Comparison of ENCODE assay signal across 27 mouse cellular contexts in genomic region chr6:16362057-16362456, GRCm38 (mm10).
"Had no signal": no experiment of that assay in that cellular context is flagged by ENCODE, and none has a peak within 500 bp of the region (broad histone marks: within the 10 kb centered on the region; RNA-seq: fewer than 3 reads in every experiment).

No protein-coding gene starts in this region.

- H3K4me1 ChIP-seq: heart, embryonic 12.5 days; hindbrain, embryonic 12.5 days; kidney, embryonic 15.5 days; limb, embryonic 13.5 days; limb, embryonic 15.5 days; liver, embryonic 12.5 days had no signal

- ATAC-seq: hindbrain, embryonic 16.5 days; inflammation-experienced regulatory T-cells, adult 6 months; intestine, embryonic 16.5 days; liver, embryonic 12.5 days had no signal

- H3K9ac ChIP-seq: heart, embryonic 12.5 days; hindbrain, embryonic 12.5 days; hindbrain, embryonic 14.5 days; kidney, embryonic 15.5 days; limb, embryonic 13.5 days; limb, embryonic 15.5 days; liver, embryonic 12.5 days; liver, embryonic 14.5 days had no signal

- DNase-seq: gastrocnemius, adult 2 months; gastrocnemius, postnatal 10 days; gastrocnemius, postnatal 25 days; heart, adult 18-20 months; heart, postnatal 10 days; heart, postnatal 4 days; kidney, adult 11 months; kidney, adult 2 months; kidney, adult 9 months; kidney, postnatal 14 days; kidney, postnatal 36 days; layer of hippocampus, adult 9-11 months; layer of hippocampus, postnatal 36 days; left cerebral cortex, postnatal 4 days had no signal

- H3K9me3 ChIP-seq: heart, embryonic 12.5 days; hindbrain, embryonic 10.5 days; hindbrain, embryonic 12.5 days; kidney, embryonic 15.5 days; limb, embryonic 13.5 days; limb, embryonic 15.5 days; liver, embryonic 12.5 days had no signal

- H3K27me3 ChIP-seq: heart, embryonic 12.5 days; hindbrain, embryonic 12.5 days; kidney, embryonic 15.5 days; limb, embryonic 13.5 days; limb, embryonic 15.5 days; liver, embryonic 12.5 days had no signal

- H3K27ac ChIP-seq: gastrocnemius, adult 2 months; hindbrain, embryonic 10.5 days; hindbrain, embryonic 12.5 days; hindbrain, embryonic 14.5 days; kidney, embryonic 15.5 days; kidney, postnatal 0 days; limb, embryonic 13.5 days; limb, embryonic 15.5 days; liver, embryonic 12.5 days; liver, embryonic 14.5 days had no signal

- H3K36me3 ChIP-seq: heart, embryonic 12.5 days; hindbrain, embryonic 10.5 days; hindbrain, embryonic 12.5 days; kidney, embryonic 15.5 days; limb, embryonic 13.5 days; limb, embryonic 15.5 days; liver, embryonic 12.5 days had no signal

- H3K4me3 ChIP-seq: gastrocnemius, adult 2 months; heart, embryonic 12.5 days; hindbrain, embryonic 10.5 days; hindbrain, embryonic 12.5 days; kidney, embryonic 15.5 days; limb, embryonic 13.5 days; limb, embryonic 15.5 days; liver, embryonic 12.5 days had no signal
